Mouse (Mus musculus): Measurements from ENCODE around the gene Olfr1216.
"Not testable (repeated sequence)": the region's sequence is repeated elsewhere in the genome, so short reads cannot be mapped to it uniquely, and the experiment has no call there.

- not testable (repeated sequence) for TF ChIP-seq CTCF (IDR thresholded peaks at IDR 0.05; ENCODE audit: insufficient read depth, low read length); POLR2A (IDR thresholded peaks at IDR 0.05; ENCODE audit: borderline replicate concordance, extremely low read depth, low read depth, low read length)
These were observed 3.3 kb upstream of the Olfr1216 start for GRCm38 (mm10) chr2:89021436-89021835.
